Mouse (Mus musculus): ENCODE results near the gene Lmtk2. TPM values are rescaled to one million over a fixed set of nuclear protein-coding genes. Genes with fewer than 3 reads are reported as not detected.
A peak's percentile ranks its signal among the peaks of the same experiment; 100 is the strongest.

Lmtk2 gene
- total and polyA plus RNA-seq, 3 experiments, result 12.6 to 14.8 TPM; not detected in 1

DNA sequence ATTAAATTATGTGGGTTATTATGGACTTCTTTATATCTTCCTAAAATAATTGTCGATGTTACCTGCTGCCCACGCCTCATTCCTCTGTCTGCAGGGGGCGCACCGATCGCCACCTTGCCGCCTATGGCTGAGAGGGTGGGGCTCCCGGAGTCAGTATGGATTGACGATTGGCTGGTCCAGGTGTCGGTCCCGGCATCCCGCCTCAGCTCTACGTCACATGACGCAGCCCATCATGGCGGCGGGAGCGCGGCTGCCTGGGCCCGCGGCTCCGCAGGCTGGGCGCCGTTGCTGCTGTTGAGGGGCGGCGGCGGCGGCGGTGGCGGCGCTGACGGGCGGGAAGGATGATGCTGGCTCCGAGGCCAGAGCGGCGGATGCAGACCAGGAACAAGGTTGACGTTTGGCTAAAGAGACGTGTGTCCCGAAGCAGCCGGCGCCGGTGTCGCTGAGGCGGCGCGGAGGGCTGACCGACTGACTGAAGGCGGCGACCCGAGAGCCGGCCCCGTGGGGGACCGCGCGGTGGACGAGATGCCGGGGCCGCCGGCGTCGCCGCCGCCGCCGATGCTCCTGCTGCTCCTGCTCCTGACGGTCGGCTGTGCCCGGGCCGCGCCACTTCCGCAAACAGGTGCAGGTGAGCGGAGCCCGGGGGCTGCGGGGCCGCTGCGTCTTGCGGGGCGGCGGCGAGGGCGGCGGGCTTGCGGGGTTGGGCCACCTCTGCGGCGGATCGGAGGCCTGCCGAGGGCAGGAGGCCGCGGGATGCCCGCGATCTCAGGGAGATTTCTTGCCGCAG is at the start of gene Lmtk2 (continued):
- TF ChIP-seq SIN3A (IDR thresholded peaks at IDR 0.05; ENCODE audit: low read length) (peak; percentile 84), ELF1 (IDR thresholded peaks at IDR 0.05; ENCODE audit: low read depth, low read length) (no peak), NELFE (IDR thresholded peaks at IDR 0.05; ENCODE audit: low read depth, low read length) (peak; percentile 91), BHLHE40 (IDR thresholded peaks at IDR 0.05; ENCODE audit: borderline replicate concordance, low read depth, low read length) (no peak), HCFC1 (IDR thresholded peaks at IDR 0.05; ENCODE audit: low read depth, low read length) (peak; percentile 79)

DNA sequence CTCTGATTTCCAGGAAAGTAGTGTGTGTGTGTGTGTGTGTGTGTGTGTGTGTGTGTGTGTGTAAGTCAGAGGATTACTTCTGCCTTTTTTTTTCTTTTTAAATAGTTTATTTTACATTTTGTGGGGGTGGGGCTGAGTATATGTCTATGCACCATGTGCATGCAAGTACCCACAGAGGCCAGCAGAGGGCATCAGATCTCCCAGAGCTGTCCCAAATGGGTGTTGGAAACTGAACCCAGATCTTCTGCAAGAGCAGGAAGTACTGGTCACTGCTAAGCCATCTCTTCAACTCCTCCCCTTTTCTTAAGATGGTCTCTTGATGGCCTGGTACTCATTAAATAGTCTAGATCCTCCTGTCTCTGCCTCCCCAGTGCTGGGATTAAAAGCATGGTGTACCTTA is 49.0 kb upstream of the Lmtk2 start:
- TF ChIP-seq RAD21 (IDR thresholded peaks at IDR 0.05; ENCODE audit: low read depth, low read length) (peak; percentile 64), NRF1 (IDR thresholded peaks at IDR 0.05; ENCODE audit: insufficient read depth, low read depth, low read length, poor library complexity, severe bottlenecking) (no peak), MYC (IDR thresholded peaks at IDR 0.05; ENCODE audit: low read depth, low read length) (peak; percentile 70), SIN3A (IDR thresholded peaks at IDR 0.05; ENCODE audit: low read length) (no peak), SMC3 (IDR thresholded peaks at IDR 0.05; ENCODE audit: low read depth, low read length) (peak; percentile 83), ZMIZ1 (IDR thresholded peaks at IDR 0.05; ENCODE audit: low read depth, low read length) (no peak), NELFE (IDR thresholded peaks at IDR 0.05; ENCODE audit: low read depth, low read length) (no peak), ZC3H11A (IDR thresholded peaks at IDR 0.05; ENCODE audit: low read depth, low read length) (peak; percentile 33), ELF1 (IDR thresholded peaks at IDR 0.05; ENCODE audit: low read depth, low read length) (peak; percentile 24; the same call in 1 of the 2 replicates), ZKSCAN1 (IDR thresholded peaks at IDR 0.05; ENCODE audit: low read depth, low read length) (no peak), CTCF (IDR thresholded peaks at IDR 0.05 in 2 of 3, conservative IDR thresholded peaks at IDR 0.05 in 1 of 3; ENCODE audit: control insufficient read depth in 1 of 3, insufficient read depth in 1 of 3, low read depth in 2 of 3, low read length in 3 of 3, poor library complexity in 1 of 3, severe bottlenecking in 1 of 3) (peak; percentile 73 to 84 (median 79)), CHD2 (IDR thresholded peaks at IDR 0.05; ENCODE audit: low read length) (no peak), MAX (IDR thresholded peaks at IDR 0.05; ENCODE audit: low read length) (0 out of 2 replicates have a peak, but pooled peaks have one; percentile 19), ZNF384 (IDR thresholded peaks at IDR 0.05; ENCODE audit: low read depth, low read length) (peak; percentile 47), POLR2AphosphoS2 (IDR thresholded peaks at IDR 0.05; ENCODE audit: low read length) (no peak), MEF2A (IDR thresholded peaks at IDR 0.05; ENCODE audit: extremely low read depth, insufficient replicate concordance, low read depth, low read length, poor library complexity, severe bottlenecking) (no peak)
- Histone ChIP-seq H3K27me3 (ENCODE audit: control insufficient read depth in 1 of 2, insufficient read depth in 2 of 2, low read length in 2 of 2) (no peaks in the 10 kb centered on the region), H3K79me2 (ENCODE audit: control insufficient read depth, insufficient read depth, low read length, poor library complexity) (no peaks in the 10 kb centered on the region), H3K36me3 (ENCODE audit: control insufficient read depth in 1 of 2, insufficient read depth in 2 of 2, low read length in 2 of 2) (no peaks in the 10 kb centered on the region), H3K27ac (ENCODE audit: control insufficient read depth, low read depth, low read length) (no peak overlapping the region), H3K4me3 (ENCODE audit: control insufficient read depth in 1 of 2, insufficient read depth in 1 of 2, low read depth in 2 of 2, low read length in 2 of 2) (no peak overlapping the region), H3K4me1 (ENCODE audit: control insufficient read depth in 1 of 2, insufficient read depth in 2 of 2, low read length in 2 of 2) (no peaks in the 10 kb centered on the region), H3K9me3 (replicated peaks; ENCODE audit: insufficient read depth, low read length) (no peaks in the 10 kb centered on the region), H3K9ac (ENCODE audit: control insufficient read depth, low read depth, low read length, poor library complexity, severe bottlenecking) (no peak overlapping the region)
- DNase-seq (ENCODE audit: low read depth, low spot score), result peak; percentile 58
